ENCODE assay signal across 30 mouse cellular contexts in genomic region chr12:8289099-8289498, GRCm38 (mm10). TPM values are rescaled to one million over a fixed set of nuclear protein-coding genes. Genes with fewer than 3 reads are reported as not detected.
"Had no signal": no experiment of that assay in that cellular context is flagged by ENCODE, and none has a peak within 500 bp of the region (broad histone marks: within the 10 kb centered on the region; RNA-seq: fewer than 3 reads in every experiment).

No protein-coding gene starts in this region.

- H3K27me3 ChIP-seq: intestine, embryonic 15.5 days had no signal

- H3K4me3 ChIP-seq: gastrocnemius, adult 2 months; heart, adult 2 months; heart, embryonic 12.5 days; hindbrain, embryonic 10.5 days; hindbrain, embryonic 12.5 days; intestine, embryonic 15.5 days; layer of hippocampus, adult 2 months; left cerebral cortex, adult 2 months; limb, embryonic 13.5 days; limb, embryonic 15.5 days; liver, embryonic 12.5 days had no signal

- DNase-seq: gastrocnemius, adult 2 months; gastrocnemius, postnatal 10 days; gastrocnemius, postnatal 25 days; heart, adult 2 months; heart, postnatal 10 days; heart, postnatal 4 days; kidney, adult 18-20 months; kidney, adult 8-10 months; kidney, postnatal 10 days; kidney, postnatal 4 days had no signal

- H3K36me3 ChIP-seq: hindbrain, embryonic 12.5 days; intestine, embryonic 15.5 days had no signal

- H3K27ac ChIP-seq: gastrocnemius, adult 2 months; heart, adult 2 months; hindbrain, embryonic 10.5 days; hindbrain, embryonic 12.5 days; hindbrain, embryonic 14.5 days; intestine, embryonic 15.5 days; layer of hippocampus, adult 2 months; left cerebral cortex, adult 2 months; limb, embryonic 13.5 days; limb, embryonic 15.5 days; liver, embryonic 12.5 days; liver, embryonic 14.5 days had no signal

- H3K4me1 ChIP-seq: heart, embryonic 12.5 days; hindbrain, embryonic 10.5 days; intestine, embryonic 15.5 days; limb, embryonic 15.5 days; liver, embryonic 12.5 days had no signal

- H3K9me3 ChIP-seq: heart, embryonic 12.5 days; hindbrain, embryonic 10.5 days; hindbrain, embryonic 12.5 days; intestine, embryonic 15.5 days; limb, embryonic 13.5 days; limb, embryonic 15.5 days; liver, embryonic 12.5 days had no signal

RNA-seq across cellular contexts. Expression of gene Gdf7, which starts 12.7 kb away (rescaled TPM):
- total RNA-seq: gastrocnemius, adult 2 months; gastrocnemius, postnatal 10 days; gastrocnemius, postnatal 25 days; gastrocnemius, postnatal 4 days; granulocyte monocyte progenitor cell, adult 5-6 weeks; layer of hippocampus, adult 2 months; layer of hippocampus, postnatal 10 days; layer of hippocampus, postnatal 25 days; liver, adult 2 months had no signal
- polyA plus RNA-seq: heart, embryonic 14.5 days; heart, embryonic 16.5 days; inflammation-experienced regulatory T-cells, adult 6 months; intestine, embryonic 15.5 days; intestine, postnatal 0 days; liver, adult 2 months; liver, embryonic 12.5 days; liver, embryonic 14.5 days had no signal
